Mouse (Mus musculus): Measurements from ENCODE around the gene Rere.

DNA sequence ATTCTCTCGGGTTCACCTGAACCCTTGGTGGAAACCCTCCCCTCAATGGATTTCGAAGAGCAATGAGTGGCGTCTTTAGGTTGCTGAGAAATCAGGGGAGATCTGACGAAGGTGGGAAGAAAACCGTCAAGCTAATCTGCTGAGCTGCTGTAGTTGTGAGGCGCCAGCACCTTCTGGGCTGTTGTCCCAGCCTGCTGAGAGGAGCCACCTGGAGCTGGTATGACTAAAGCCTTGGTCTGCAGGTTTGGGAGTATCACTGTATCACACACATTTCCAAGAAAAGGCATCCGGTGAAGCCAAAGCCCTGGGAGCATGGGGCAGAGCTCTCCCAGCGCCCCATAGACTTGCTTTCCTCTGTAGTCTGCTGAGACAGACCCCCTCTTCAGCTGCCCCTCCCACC lies 49.6 kb upstream of the Rere start:
- TF ChIP-seq GATA1 (IDR thresholded peaks at IDR 0.05; ENCODE audit: low read length) (no peak), TAL1 (IDR thresholded peaks at IDR 0.05; ENCODE audit: low read length) (no peak)

Measured in erythroblast, embryonic 14.5 days (primary cell).